Mouse (Mus musculus) heart, postnatal 14 days (tissue): Measurements from ENCODE around the gene Notch4. TPM values are rescaled to one million over a fixed set of nuclear protein-coding genes. Genes with fewer than 3 reads are reported as not detected.

Source experiments
- total RNA-seq, 2 experiments: library from RNA; stranded (reverse); gene quantifications; 2 replicates each; pipeline ENCODE4 v1.2.3; 2021

Notch4 gene
- total RNA-seq, 2 experiments from 2014 or later: 47.9 to 52.6 TPM

Other genes starting within 250 kb of the Notch4 start
- under 1 TPM in 1 of 2 experiments, not detected in 1; 0.10 TPM for gene H2-Eb2, start 238.6 kb upstream of the Notch4 start, total RNA-seq
- gene Btnl2, start 209.4 kb upstream of the Notch4 start, total RNA-seq: under 1 TPM; 0.27 to 0.33 TPM
- gene Btnl1, start 187.1 kb upstream of the Notch4 start, total RNA-seq: not detected
- gene BC051142, start 165.4 kb upstream of the Notch4 start, total RNA-seq: under 1 TPM in 1 of 2 experiments, not detected in 1; 0.24 TPM
- gene Btnl4, start 87.0 kb upstream of the Notch4 start, total RNA-seq: not detected
- gene Btnl6, start 46.9 kb upstream of the Notch4 start, total RNA-seq: not detected
- gene Gpsm3, start 25.5 kb downstream of the Notch4 start, total RNA-seq: 1 to 10 TPM; 5.6 to 7.8 TPM
- gene Pbx2, start 27.0 kb downstream of the Notch4 start, total RNA-seq: 10 to 100 TPM; 20.1 to 22.6 TPM
- gene Ager, start 33.6 kb downstream of the Notch4 start, total RNA-seq: 1 to 10 TPM; 1.0 to 1.2 TPM
- 10 to 100 TPM; 33.6 to 35.4 TPM for gene Rnf5, start 39.4 kb downstream of the Notch4 start, total RNA-seq
- gene Agpat1, start 40.0 kb downstream of the Notch4 start, total RNA-seq: 10 to 100 TPM; 56.3 to 57.9 TPM
- 1 to 10 TPM; 2.1 to 2.7 TPM for gene Egfl8, start 51.7 kb downstream of the Notch4 start, total RNA-seq
- 10 to 100 TPM; 42.6 to 43.2 TPM for gene Ppt2, start 64.2 kb downstream of the Notch4 start, total RNA-seq
- gene Prrt1, start 65.3 kb downstream of the Notch4 start, total RNA-seq: 1 to 10 TPM; 1.9 to 3.1 TPM
- 1 to 10 TPM; 8.2 to 8.3 TPM for gene Fkbpl, start 80.5 kb downstream of the Notch4 start, total RNA-seq
- gene Atf6b, start 82.9 kb downstream of the Notch4 start, total RNA-seq: 10 to 100 TPM; 18.0 to 19.0 TPM
- gene Tnxb, start 106.3 kb downstream of the Notch4 start, total RNA-seq: 10 to 100 TPM; 48.6 to 56.7 TPM
- gene C4b, start 179.6 kb downstream of the Notch4 start, total RNA-seq: 10 to 100 TPM; 17.9 to 21.3 TPM
- gene Cyp21a1, start 240.3 kb downstream of the Notch4 start, total RNA-seq: not detected